Mouse (Mus musculus) spleen, adult 2 months (tissue): ENCODE results near the gene Rnf216. TPM values are rescaled to one million over a fixed set of nuclear protein-coding genes. Genes with fewer than 3 reads are reported as not detected.

Experiments
- DNase-seq, 2 experiments: peaks; one replicate each; pipeline versions ENCODE4 v3.0.0 to v3.0.0-alpha.2; 2012 to 2021; ENCODE audit warnings: low spot score in 2 of 2, low read depth in 1 of 2
- H3K27ac ChIP-seq: fragments of 200-500 bp; 2 replicates; pipeline ENCODE4 v1.5.1; 2012; ENCODE audit warnings: low read length, inconsistent platforms; ENCODE audit not compliant: insufficient read depth
- H3K27me3 ChIP-seq: fragments of 200-500 bp; 2 replicates; pipeline ENCODE4 v1.6.1; 2012; ENCODE audit warnings: mild to moderate bottlenecking, moderate library complexity, low read length, inconsistent platforms; ENCODE audit not compliant: control insufficient read depth, insufficient read depth
- H3K36me3 ChIP-seq: fragments of 200-500 bp; 2 replicates; pipeline ENCODE4 v1.6.1; 2012; ENCODE audit warnings: mild to moderate bottlenecking, low read length, inconsistent platforms; ENCODE audit not compliant: control insufficient read depth, insufficient read depth
- H3K4me1 ChIP-seq: fragments of 200-500 bp; 2 replicates; pipeline ENCODE4 v1.6.1; 2011; ENCODE audit warnings: inconsistent platforms; ENCODE audit not compliant: control insufficient read depth, insufficient read depth, insufficient read length
- H3K4me3 ChIP-seq: fragments of 200-500 bp; 2 replicates; pipeline ENCODE4 v1.5.1; 2011; ENCODE audit warnings: mild to moderate bottlenecking, inconsistent platforms; ENCODE audit not compliant: insufficient read depth, insufficient read length; ENCODE audit errors: extremely low read depth
- CTCF ChIP-seq: fragments of 200-500 bp; IDR thresholded peaks from 2 replicates; pipeline ENCODE4 v1.5.1; 2011; ENCODE audit warnings: mild to moderate bottlenecking, inconsistent platforms; ENCODE audit not compliant: insufficient read depth, insufficient read length, insufficient replicate concordance; ENCODE audit errors: extremely low read depth
- POLR2A ChIP-seq: fragments of 200-500 bp; IDR thresholded peaks from 2 replicates; pipeline ENCODE4 v1.6.1; 2011; ENCODE audit warnings: low read depth, low read length, inconsistent platforms
- WGBS: fragments of 180-500 bp; shearing (Covaris S2); methylation state at CpG from one replicate; pipeline ENCODE4 v1.1.7; 2018; 5-methylcytosine and 5-hydroxymethylcytosine counted together
- polyA plus RNA-seq: library from polyadenylated mRNA; depleted of rRNA; stranded (reverse); fragments of >200 nt; gene quantifications from 2 replicates; pipeline ENCODE4 v1.2.3, GENCODE M21; 2012

Gene Rnf216
- polyA plus RNA-seq, 1 experiment: 25.9 TPM

GRCm38 (mm10) chr5:143057753-143058152 is 55.0 kb downstream of the Rnf216 start:
- no peak for DNase-seq
- WGBS: 69% methylated on average over 1 of the region's 1 CpGs
- Histone ChIP-seq H3K36me3 (0 out of 2 replicates have a peak, but pooled peaks cover 2% of the 10 kb centered on the region), H3K4me1 (peaks cover 41% of the 10 kb centered on the region), H3K27ac (peak overlapping the region; percentile 66), H3K4me3 (no peak overlapping the region), H3K27me3 (no peaks in the 10 kb centered on the region)
- TF ChIP-seq POLR2A (no peak), CTCF (no peak)

- Histone ChIP-seq H3K27me3 (no peaks in the 10 kb centered on the region), H3K4me1 (peaks cover 41% of the 10 kb centered on the region), H3K27ac (peak overlapping the region; percentile 96), H3K36me3 (0 out of 2 replicates have a peak, but pooled peaks cover 2% of the 10 kb centered on the region), H3K4me3 (no peak overlapping the region)
- TF ChIP-seq POLR2A (no peak), CTCF (no peak)
- WGBS: 64% methylated on average over 4 of the region's 4 CpGs
- no peak for DNase-seq
Measured at GRCm38 (mm10) chr5:143056191-143056880, 56.5 kb downstream of the Rnf216 start.

GRCm38 (mm10) chr5:143055501-143056125 is 57.2 kb downstream of the Rnf216 start:
- Histone ChIP-seq H3K27me3 (no peaks in the 10 kb centered on the region), H3K36me3 (0 out of 2 replicates have a peak, but pooled peaks cover 2% of the 10 kb centered on the region), H3K27ac (peak overlapping the region; percentile 96), H3K4me1 (peaks cover 41% of the 10 kb centered on the region), H3K4me3 (no peak overlapping the region)
- WGBS: 26% methylated on average over 3 of the region's 3 CpGs
- TF ChIP-seq POLR2A (no peak), CTCF (no peak)
- DNase-seq: peak; percentile 32 to 43

GRCm38 (mm10) chr5:143054703-143055102 is 58.1 kb downstream of the Rnf216 start:
- peaks cover 42% of the 10 kb centered on the region for H3K4me1 ChIP-seq
- no peak for TF ChIP-seq POLR2A
- TF ChIP-seq CTCF: no peak
- no peaks in the 10 kb centered on the region for H3K36me3 ChIP-seq
- H3K27me3 ChIP-seq: no peaks in the 10 kb centered on the region
- no peak for DNase-seq
- H3K27ac ChIP-seq: peak overlapping the region; percentile 80
- WGBS: 75% methylated on average over 2 of the region's 2 CpGs
- no peak overlapping the region for H3K4me3 ChIP-seq

- TF ChIP-seq POLR2A: no peak
- TF ChIP-seq CTCF: no peak
- Histone ChIP-seq H3K27ac (peak overlapping the region; percentile 80), H3K36me3 (no peaks in the 10 kb centered on the region), H3K27me3 (no peaks in the 10 kb centered on the region), H3K4me1 (peaks cover 36% of the 10 kb centered on the region), H3K4me3 (no peak overlapping the region)
- WGBS: 80% methylated on average over 5 of the region's 5 CpGs
- no peak for DNase-seq
Measured at GRCm38 (mm10) chr5:143053132-143053972, 59.4 kb downstream of the Rnf216 start.

- Histone ChIP-seq H3K27me3 (no peaks in the 10 kb centered on the region), H3K27ac (peak overlapping the region; percentile 80; the same call in 1 of the 2 replicates), H3K36me3 (no peaks in the 10 kb centered on the region), H3K4me1 (peaks cover 34% of the 10 kb centered on the region), H3K4me3 (no peak overlapping the region)
- WGBS: 88% methylated on average over 2 of the region's 2 CpGs
- TF ChIP-seq POLR2A: no peak
- TF ChIP-seq CTCF: no peak
- no peak for DNase-seq
Measured at GRCm38 (mm10) chr5:143052677-143053076, 60.1 kb downstream of the Rnf216 start.
